Mouse (Mus musculus) stomach, postnatal 0 days (tissue): ENCODE measurements around the gene Ces1d. TPM values are rescaled to one million over a fixed set of nuclear protein-coding genes. Genes with fewer than 3 reads are reported as not detected.

Source experiments
- ATAC-seq: fragments of 200-750 bp; cut with Nextera tagmentation; 2 replicates; pipeline ENCODE4 v1.8.0; 2017; ENCODE audit not compliant: low FRiP score, low TSS enrichment
- DNase-seq: peaks from one replicate; pipeline ENCODE4 v3.0.0-alpha.2; 2016; ENCODE audit warnings: low spot score
- H3K27ac ChIP-seq: fragments of 300-500 bp; sonication (generic); replicated peaks from 2 replicates; pipeline ENCODE4 v1.5.1; 2014; ENCODE audit warnings: mild to moderate bottlenecking, control low read depth
- H3K27me3 ChIP-seq: fragments of 300-500 bp; sonication (generic); 2 replicates; pipeline ENCODE4 v1.6.1; 2014; ENCODE audit warnings: low read length; ENCODE audit not compliant: control insufficient read depth, insufficient read depth
- H3K36me3 ChIP-seq: fragments of 300-500 bp; sonication (generic); 2 replicates; pipeline ENCODE4 v1.6.1; 2014; ENCODE audit warnings: low read length, mixed read lengths; ENCODE audit not compliant: control insufficient read depth, insufficient read depth
- H3K4me1 ChIP-seq: fragments of 300-500 bp; sonication (generic); replicated peaks from 2 replicates; pipeline ENCODE4 v1.6.1; 2014; ENCODE audit warnings: antibody characterized with exemption; ENCODE audit not compliant: control insufficient read depth, insufficient read depth
- H3K4me2 ChIP-seq: fragments of 300-500 bp; sonication (generic); replicated peaks from 2 replicates; pipeline ENCODE4 v1.6.1; 2014; ENCODE audit warnings: low read depth, mild to moderate bottlenecking, control low read depth, moderate library complexity
- H3K4me3 ChIP-seq: fragments of 300-500 bp; sonication (generic); 2 replicates; pipeline ENCODE4 v1.5.1; 2014; ENCODE audit warnings: low read depth, low read length, control low read depth
- H3K9ac ChIP-seq: fragments of 300-500 bp; sonication (generic); 2 replicates; pipeline ENCODE4 v1.6.1; 2014; ENCODE audit warnings: mild to moderate bottlenecking, low read length, control low read depth, mixed read lengths
- H3K9me3 ChIP-seq: fragments of 300-500 bp; sonication (generic); 2 replicates; pipeline ENCODE4 v1.6.1; 2016; ENCODE audit warnings: low read length; ENCODE audit not compliant: control insufficient read depth
- CTCF ChIP-seq: IDR thresholded peaks from 2 replicates; pipeline ENCODE4 v1.5.1; 2016; ENCODE audit warnings: antibody characterized with exemption, low read depth, mild to moderate bottlenecking, moderate library complexity
- EP300 ChIP-seq: optimal IDR thresholded peaks from 2 replicates; pipeline ENCODE3; 2016; ENCODE audit warnings: antibody characterized with exemption
- WGBS: fragments of 180-500 bp; shearing (Covaris S2); extraction: QIAGEN DNeasy Blood & Tissue Kit; methylation state at CpG from one replicate; pipeline ENCODE4 v1.1.7; 2014; 5-methylcytosine and 5-hydroxymethylcytosine counted together
- polyA plus RNA-seq: library from polyadenylated mRNA; unstranded; fragments of >200 nt; fragmentation: Nextera tagmentation; extraction: Ambion mirVana; gene quantifications from 2 replicates; pipeline ENCODE4 v1.2.1, GENCODE M21; 2015

Ces1d gene
- polyA plus RNA-seq, 1 experiment from 2014 or later: 1.1 TPM

DNA sequence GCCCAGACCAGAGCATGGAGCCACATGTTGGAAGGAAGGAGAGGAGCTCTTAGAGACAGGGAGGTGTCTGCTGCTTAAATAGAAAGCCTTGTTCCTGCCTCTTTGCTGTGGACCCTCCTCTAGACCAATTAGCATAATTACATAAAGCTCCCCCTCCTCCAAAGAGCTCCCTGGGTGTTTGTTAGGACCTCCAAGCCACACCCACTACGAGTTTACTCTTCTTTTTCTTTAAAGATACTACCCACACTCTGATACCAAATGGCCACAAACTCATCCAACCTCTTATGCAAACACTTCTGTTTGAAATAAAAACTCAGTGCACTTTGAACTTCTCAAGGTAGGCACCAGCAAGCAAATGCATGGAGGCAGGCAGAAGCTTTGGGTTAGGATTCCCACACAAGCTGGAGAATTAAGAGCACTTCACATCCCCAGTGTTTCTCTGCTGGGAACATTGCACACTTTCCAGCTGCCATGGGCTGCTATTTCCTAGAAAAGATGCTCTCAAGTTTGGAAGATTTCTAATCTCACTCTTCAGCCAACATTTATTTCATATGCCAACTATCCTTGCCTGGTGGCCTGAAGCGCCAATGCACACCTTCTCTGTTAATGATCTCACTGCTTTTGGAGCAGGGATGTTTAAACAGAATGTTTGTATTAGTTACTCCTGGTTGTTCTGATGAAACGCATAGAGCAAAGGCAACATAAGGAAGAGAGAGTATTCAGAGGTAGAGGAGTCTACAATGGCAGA, 66.2 kb downstream of the Ces1d start, which contains the start of gene Ces1c:
Ces1c (minus strand) TSS at position 51 of the 748 bp plus-strand sequence.
- ATAC-seq (no peak), DNase-seq (no peak)
- WGBS: 67% methylated on average over 3 of the region's 3 CpGs
- Histone ChIP-seq H3K4me3 (no peak within 1 kb of the TSS), H3K27me3 (no peaks in the 10 kb centered on the region), H3K36me3 (no peaks in the 10 kb centered on the region), H3K27ac (no peak within 1 kb of the TSS), H3K4me2 (no peak within 1 kb of the TSS), H3K9me3 (no peaks in the 10 kb centered on the region), H3K9ac (no peak within 1 kb of the TSS), H3K4me1 (no peaks in the 10 kb centered on the region)
- TF ChIP-seq EP300: no peak
- TF ChIP-seq CTCF: no peak

DNA sequence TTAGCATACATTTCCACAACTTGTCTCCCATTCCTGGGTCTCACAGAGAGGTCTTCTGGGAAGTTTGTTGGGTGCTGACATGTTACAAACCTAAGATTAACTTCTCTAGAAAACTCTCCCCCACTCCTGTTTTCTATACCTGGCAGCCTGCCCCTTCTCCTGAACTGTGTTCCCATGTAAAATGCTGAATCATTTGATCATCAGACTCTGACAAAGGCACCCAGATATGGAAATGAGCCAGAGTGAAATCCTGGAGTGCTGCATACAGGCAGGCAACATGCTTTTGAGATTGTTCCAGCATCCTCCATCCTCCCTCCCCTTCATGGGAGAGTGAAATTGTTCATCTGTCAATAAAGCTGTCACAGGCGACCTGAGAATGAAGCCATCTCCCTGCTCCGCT, 71.2 kb downstream of the Ces1d start:
- no peaks in the 10 kb centered on the region for H3K4me1 ChIP-seq
- H3K4me3 ChIP-seq: no peak overlapping the region
- H3K9ac ChIP-seq: no peak overlapping the region
- no peaks in the 10 kb centered on the region for H3K36me3 ChIP-seq
- WGBS: 79% methylated on average over 2 of the region's 2 CpGs
- H3K4me2 ChIP-seq: no peak overlapping the region
- no peak for TF ChIP-seq CTCF
- no peak for TF ChIP-seq EP300
- H3K27ac ChIP-seq: no peak overlapping the region
- ATAC-seq (no peak), DNase-seq (no peak)
- no peaks in the 10 kb centered on the region for H3K27me3 ChIP-seq
- no peaks in the 10 kb centered on the region for H3K9me3 ChIP-seq

DNA sequence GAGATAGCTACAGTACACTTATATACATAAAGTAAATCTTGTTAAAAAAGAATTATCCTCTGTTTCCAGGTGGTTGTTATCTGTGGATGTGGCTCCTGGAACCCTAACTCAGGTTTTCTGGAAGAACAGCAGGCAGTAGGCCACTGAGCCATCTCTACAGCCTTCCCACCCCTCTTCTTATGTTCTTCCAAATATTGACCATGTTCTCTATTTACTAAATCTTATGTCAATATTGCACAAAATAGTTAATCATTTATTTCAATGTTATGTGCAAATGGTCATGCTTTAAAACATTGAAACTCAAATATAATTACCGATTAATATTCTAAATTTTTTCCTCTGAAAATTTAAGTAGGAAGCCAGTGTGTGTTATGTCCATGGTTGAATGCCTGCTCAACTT, 75.6 kb downstream of the Ces1d start:
- DNase-seq: no peak
- ATAC-seq: no peak
- H3K4me1 ChIP-seq: no peaks in the 10 kb centered on the region
- TF ChIP-seq EP300: no peak
- no peak for TF ChIP-seq CTCF
- H3K4me3 ChIP-seq: no peak overlapping the region
- H3K9me3 ChIP-seq: no peaks in the 10 kb centered on the region
- H3K36me3 ChIP-seq: no peaks in the 10 kb centered on the region
- no peak overlapping the region for H3K27ac ChIP-seq
- no peaks in the 10 kb centered on the region for H3K27me3 ChIP-seq
- no peak overlapping the region for H3K4me2 ChIP-seq
- 93% methylated on average over 1 of the region's 1 CpGs for WGBS
- no peak overlapping the region for H3K9ac ChIP-seq

Other genes starting within 250 kb of the Ces1d start
- gene Slc6a2, start 237.8 kb downstream of the Ces1d start, polyA plus RNA-seq: 0.07 and 0.13 TPM in 2 replicates
- gene Ces1a, start 149.6 kb downstream of the Ces1d start, polyA plus RNA-seq: not detected in 2 replicates
- 0.13 TPM in 2 replicates for gene Ces1b, start 117.8 kb downstream of the Ces1d start, polyA plus RNA-seq
- 0.24 and 0.25 TPM in 2 replicates for gene Ces1c, start 66.6 kb downstream of the Ces1d start, polyA plus RNA-seq
- gene Ces1e, start 31.8 kb upstream of the Ces1d start, polyA plus RNA-seq: 1.1 and 1.5 TPM in 2 replicates
- gene Ces1f, start 81.9 kb upstream of the Ces1d start, polyA plus RNA-seq: 0.16 and 0.29 TPM in 2 replicates
- 0.05 and 0.13 TPM in 2 replicates for gene Ces1g, start 139.5 kb upstream of the Ces1d start, polyA plus RNA-seq
- gene Ces1h, start 181.9 kb upstream of the Ces1d start, polyA plus RNA-seq: not detected in 2 replicates